Mouse (Mus musculus): ENCODE measurements at regions not wholly inside any gene's neighbourhood (a gene's known extent, or its start where the extent isn't known, plus 50 kb on each side); places are given as distances from the start of the nearest gene placed in this dataset.
A peak's percentile ranks its signal among the peaks of the same experiment; 100 is the strongest.

DNA sequence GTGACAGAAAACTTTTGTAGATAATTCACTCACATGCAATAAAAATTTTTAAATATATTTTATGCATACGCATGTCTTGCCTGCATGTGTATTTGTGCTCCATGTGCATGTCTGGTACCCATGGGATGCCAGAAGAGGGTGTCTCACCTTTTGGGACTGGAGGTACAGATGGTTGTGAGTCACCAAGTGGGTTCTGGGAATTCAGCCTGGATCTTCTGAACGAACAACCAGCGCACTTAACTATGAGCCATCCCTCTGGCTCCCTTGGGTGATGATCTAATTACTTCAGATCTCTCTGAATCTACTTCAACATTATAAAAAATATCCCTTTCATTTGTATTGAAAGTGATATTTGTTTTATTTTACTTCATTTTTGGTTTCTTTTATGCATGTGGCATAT lies 55.8 kb upstream of the Atp2c1 start:
- peak; percentile 54 for DNase-seq

DNA sequence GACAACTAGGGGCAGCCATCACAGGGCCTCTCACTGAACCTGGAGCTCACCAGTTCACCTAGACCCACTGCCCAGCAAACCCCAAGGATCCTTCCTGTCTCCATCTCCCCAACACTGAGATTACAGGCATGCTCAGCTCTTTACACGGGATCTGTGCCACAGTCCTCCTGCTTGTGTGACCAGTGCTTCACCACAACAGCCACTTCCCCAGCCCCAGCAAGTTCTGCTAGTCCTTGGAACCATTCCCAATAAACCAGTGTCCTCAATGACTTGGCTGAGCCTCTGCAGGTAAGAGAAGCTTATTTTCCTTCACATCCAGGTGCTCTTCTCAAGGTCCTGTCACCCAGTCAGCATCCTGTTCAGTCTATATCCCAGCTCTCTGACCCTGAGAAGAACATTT lies 52.5 kb upstream of the Atp2c1 start:
- no peak for DNase-seq

Data from layer of hippocampus, adult 9-11 months (tissue).